Mouse (Mus musculus) cortical plate, adult 2 months (tissue): ENCODE measurements around the gene Rxfp4.

Source experiments
- CTCF ChIP-seq: fragments of 200-500 bp; IDR thresholded peaks from 2 replicates; pipeline ENCODE4 v1.5.1; 2011; ENCODE audit warnings: mild to moderate bottlenecking, control low read depth, low read length; ENCODE audit not compliant: insufficient read depth; ENCODE audit errors: extremely low read depth
- POLR2A ChIP-seq: fragments of 200-500 bp; IDR thresholded peaks from 2 replicates; pipeline ENCODE4 v1.6.1; 2011; ENCODE audit warnings: mild to moderate bottlenecking, low read length, control low read depth; ENCODE audit not compliant: insufficient read depth; ENCODE audit errors: extremely low read depth

GRCm38 (mm10) chr3:88619113-88620097 lies 33.5 kb downstream of the Rxfp4 start:
- no peak for TF ChIP-seq CTCF
- no peak for TF ChIP-seq POLR2A
